Mouse (Mus musculus) limb, embryonic 10.5 days (tissue): Measurements from ENCODE around the gene Nmrk2. TPM values are rescaled to one million over a fixed set of nuclear protein-coding genes. Genes with fewer than 3 reads are reported as not detected.
A peak's percentile ranks its signal among the peaks of the same experiment; 100 is the strongest.

Source experiments
- DNase-seq: peaks from one replicate; pipeline ENCODE4 v3.0.0-alpha.2; 2017; ENCODE audit warnings: low spot score
- H3K27ac ChIP-seq: fragments of 300-500 bp; sonication (generic); 2 replicates; pipeline ENCODE4 v1.5.1; 2016; ENCODE audit warnings: mild to moderate bottlenecking
- H3K27me3 ChIP-seq: fragments of 300-500 bp; sonication (generic); 2 replicates; pipeline ENCODE4 v1.6.1; 2016; ENCODE audit warnings: low read depth, mild to moderate bottlenecking; ENCODE audit not compliant: poor library complexity, severe bottlenecking
- H3K36me3 ChIP-seq: fragments of 300-500 bp; sonication (generic); 2 replicates; pipeline ENCODE4 v1.6.1; 2016; ENCODE audit warnings: mild to moderate bottlenecking, moderate library complexity
- H3K4me1 ChIP-seq: fragments of 300-500 bp; sonication (generic); 2 replicates; pipeline ENCODE4 v1.6.1; 2016
- H3K4me3 ChIP-seq: fragments of 300-500 bp; sonication (generic); 2 replicates; pipeline ENCODE4 v1.5.1; 2016; ENCODE audit warnings: mild to moderate bottlenecking, moderate library complexity
- H3K9me3 ChIP-seq: fragments of 300-500 bp; sonication (generic); replicated peaks from 2 replicates; pipeline ENCODE4 v1.6.1; 2016; ENCODE audit warnings: mild to moderate bottlenecking
- WGBS: fragments of 180-500 bp; shearing (Covaris S2); methylation state at CpG from one replicate; pipeline ENCODE4 v1.1.7; 2016; 5-methylcytosine and 5-hydroxymethylcytosine counted together
- polyA plus RNA-seq: library from polyadenylated mRNA; unstranded; fragments of >200 nt; fragmentation: Nextera tagmentation; extraction: Ambion mirVana; gene quantifications from 2 replicates; pipeline ENCODE4 v1.2.1, GENCODE M21; 2016

The Nmrk2 gene
- polyA plus RNA-seq, 1 experiment from 2014 or later, result not detected

GRCm38 (mm10) chr10:81167200-81168086 is 34.4 kb downstream of the Nmrk2 start, which contains the start of gene Pias4:
TSS of gene Pias4 (minus strand) at chr10:81167923.
- peak within 1 kb of the TSS; percentile 93 for H3K4me3 ChIP-seq
- 1% methylated on average over 64 of the region's 64 CpGs for WGBS
- H3K27me3 ChIP-seq, result no peaks in the 10 kb centered on the region
- no peaks in the 10 kb centered on the region for H3K9me3 ChIP-seq
- peak within 1 kb of the TSS; percentile 90 for H3K27ac ChIP-seq
- H3K36me3 ChIP-seq, result peaks cover 31% of the 10 kb centered on the region
- peaks cover 40% of the 10 kb centered on the region for H3K4me1 ChIP-seq
- peak; percentile 99 for DNase-seq

GRCm38 (mm10) chr10:81165118-81165517 is 36.7 kb downstream of the Nmrk2 start:
- H3K27me3 ChIP-seq, result no peaks in the 10 kb centered on the region
- no peak for DNase-seq
- H3K36me3 ChIP-seq, result peaks cover 54% of the 10 kb centered on the region
- 61% methylated on average over 8 of the region's 8 CpGs for WGBS
- H3K4me3 ChIP-seq, result no peak overlapping the region
- peaks cover 53% of the 10 kb centered on the region for H3K4me1 ChIP-seq
- H3K27ac ChIP-seq, result no peak overlapping the region
- no peaks in the 10 kb centered on the region for H3K9me3 ChIP-seq

- Histone ChIP-seq H3K9me3 (no peaks in the 10 kb centered on the region), H3K27me3 (no peaks in the 10 kb centered on the region), H3K4me3 (0 out of 2 replicates have a peak overlapping the region, but pooled peaks have one; percentile 2), H3K36me3 (peaks cover 81% of the 10 kb centered on the region), H3K27ac (no peak overlapping the region), H3K4me1 (peaks cover 37% of the 10 kb centered on the region)
- DNase-seq, result no peak
- WGBS, result 59% methylated on average over 2 of the region's 2 CpGs
Observed at GRCm38 (mm10) chr10:81162318-81162652, 39.6 kb downstream of the Nmrk2 start.

- DNase-seq, result no peak
- Histone ChIP-seq H3K4me3 (0 out of 2 replicates have a peak overlapping the region, but pooled peaks have one; percentile 2), H3K4me1 (peaks cover 32% of the 10 kb centered on the region), H3K9me3 (no peaks in the 10 kb centered on the region), H3K27ac (no peak overlapping the region), H3K36me3 (peaks cover 86% of the 10 kb centered on the region), H3K27me3 (no peaks in the 10 kb centered on the region)
- 68% methylated on average over 8 of the region's 8 CpGs for WGBS
Observed at GRCm38 (mm10) chr10:81161602-81162317, 40.1 kb downstream of the Nmrk2 start.

- 0 out of 2 replicates have a peak overlapping the region, but pooled peaks have one; percentile 5 for H3K27ac ChIP-seq
- H3K9me3 ChIP-seq, result no peaks in the 10 kb centered on the region
- 86% methylated on average over 6 of the region's 6 CpGs for WGBS
- H3K4me3 ChIP-seq, result no peak overlapping the region
- H3K27me3 ChIP-seq, result no peaks in the 10 kb centered on the region
- H3K4me1 ChIP-seq, result peaks cover 11% of the 10 kb centered on the region
- no peak for DNase-seq
- H3K36me3 ChIP-seq, result peaks cover 85% of the 10 kb centered on the region
Observed at GRCm38 (mm10) chr10:81154736-81155135, 47.1 kb downstream of the Nmrk2 start.

- 93% methylated on average over 12 of the region's 12 CpGs for WGBS
- Histone ChIP-seq H3K27me3 (no peaks in the 10 kb centered on the region), H3K27ac (no peak overlapping the region), H3K36me3 (peaks cover 87% of the 10 kb centered on the region), H3K4me1 (peaks cover 13% of the 10 kb centered on the region), H3K4me3 (no peak overlapping the region), H3K9me3 (no peaks in the 10 kb centered on the region)
- no peak for DNase-seq
Observed at GRCm38 (mm10) chr10:81154313-81154712, 47.5 kb downstream of the Nmrk2 start.

- Histone ChIP-seq H3K4me3 (no peak overlapping the region), H3K4me1 (peaks cover 13% of the 10 kb centered on the region), H3K36me3 (peaks cover 87% of the 10 kb centered on the region), H3K9me3 (no peaks in the 10 kb centered on the region), H3K27me3 (no peaks in the 10 kb centered on the region), H3K27ac (no peak overlapping the region)
- DNase-seq, result no peak
- 81% methylated on average over 12 of the region's 12 CpGs for WGBS
Observed at GRCm38 (mm10) chr10:81152609-81153008, 49.2 kb downstream of the Nmrk2 start.

- H3K9me3 ChIP-seq, result no peaks in the 10 kb centered on the region
- 81% methylated on average over 6 of the region's 6 CpGs for WGBS
- no peaks in the 10 kb centered on the region for H3K27me3 ChIP-seq
- no peak overlapping the region for H3K4me3 ChIP-seq
- H3K36me3 ChIP-seq, result peaks cover 87% of the 10 kb centered on the region
- H3K27ac ChIP-seq, result no peak overlapping the region
- no peak for DNase-seq
- peaks cover 13% of the 10 kb centered on the region for H3K4me1 ChIP-seq
Observed at GRCm38 (mm10) chr10:81151261-81151660, 50.6 kb downstream of the Nmrk2 start.

Other genes starting within 250 kb of the Nmrk2 start
- gene Gng7, start 187.1 kb downstream of the Nmrk2 start, polyA plus RNA-seq, result 4.3 and 4.5 TPM in 2 replicates
- gene Diras1, start 176.4 kb downstream of the Nmrk2 start, polyA plus RNA-seq, result 0.11 and 0.18 TPM in 2 replicates
- 10.9 and 14.7 TPM in 2 replicates for gene Slc39a3, start 164.6 kb downstream of the Nmrk2 start, polyA plus RNA-seq
- 284 and 291 TPM in 2 replicates for gene Sgta, start 141.9 kb downstream of the Nmrk2 start, polyA plus RNA-seq
- gene Thop1, start 132.0 kb downstream of the Nmrk2 start, polyA plus RNA-seq, result 113 and 128 TPM in 2 replicates
- gene Creb3l3, start 103.2 kb downstream of the Nmrk2 start, polyA plus RNA-seq, result 0.58 and 0.66 TPM in 2 replicates
- gene Map2k2, start 96.1 kb downstream of the Nmrk2 start, polyA plus RNA-seq, result 244 and 245 TPM in 2 replicates
- 9.6 and 11.7 TPM in 2 replicates for gene Zbtb7a, start 66.8 kb downstream of the Nmrk2 start, polyA plus RNA-seq
- 73.6 and 73.9 TPM in 2 replicates for gene Pias4, start 34.1 kb downstream of the Nmrk2 start, polyA plus RNA-seq
- 575 and 611 TPM in 2 replicates for gene Eef2, start 25.4 kb downstream of the Nmrk2 start, polyA plus RNA-seq
- 46.5 and 52.0 TPM in 2 replicates for gene Dapk3, start 19.0 kb downstream of the Nmrk2 start, polyA plus RNA-seq
- gene 4930442H23Rik, start 18.2 kb downstream of the Nmrk2 start, polyA plus RNA-seq, result not detected in 2 replicates
- 0.06 TPM in 1 of 2 replicates, not detected in the other for gene Atcay, start 28.8 kb upstream of the Nmrk2 start, polyA plus RNA-seq
- 2.0 and 5.0 TPM in 2 replicates for gene Zfr2, start 31.1 kb upstream of the Nmrk2 start, polyA plus RNA-seq
- 2.1 and 3.0 TPM in 2 replicates for gene Matk, start 50.9 kb upstream of the Nmrk2 start, polyA plus RNA-seq
- 234 and 258 TPM in 2 replicates for gene Mrpl54, start 64.9 kb upstream of the Nmrk2 start, polyA plus RNA-seq
- gene Apba3, start 64.9 kb upstream of the Nmrk2 start, polyA plus RNA-seq, result 56.5 and 57.6 TPM in 2 replicates
- 4.7 and 5.1 TPM in 2 replicates for gene Tjp3, start 89.5 kb upstream of the Nmrk2 start, polyA plus RNA-seq
- gene Pip5k1c, start 90.9 kb upstream of the Nmrk2 start, polyA plus RNA-seq, result 67.0 and 71.3 TPM in 2 replicates
- 62.5 and 67.7 TPM in 2 replicates for gene Cactin, start 119.1 kb upstream of the Nmrk2 start, polyA plus RNA-seq
- gene Tbxa2r, start 126.7 kb upstream of the Nmrk2 start, polyA plus RNA-seq, result 3.2 and 3.6 TPM in 2 replicates
- gene Gipc3, start 141.2 kb upstream of the Nmrk2 start, polyA plus RNA-seq, result 0.09 TPM in 1 of 2 replicates, not detected in the other
- 99.6 and 114 TPM in 2 replicates for gene Hmg20b, start 148.4 kb upstream of the Nmrk2 start, polyA plus RNA-seq
- gene Mfsd12, start 155.4 kb upstream of the Nmrk2 start, polyA plus RNA-seq, result 7.6 and 8.8 TPM in 2 replicates
- gene 4930404N11Rik, start 163.8 kb upstream of the Nmrk2 start, polyA plus RNA-seq, result 0.24 and 0.38 TPM in 2 replicates
- 134 and 148 TPM in 2 replicates for gene Fzr1, start 176.5 kb upstream of the Nmrk2 start, polyA plus RNA-seq
- 101 and 115 TPM in 2 replicates for gene Dohh, start 182.4 kb upstream of the Nmrk2 start, polyA plus RNA-seq
- 3.8 and 4.2 TPM in 2 replicates for gene Gm48551, start 182.4 kb upstream of the Nmrk2 start, polyA plus RNA-seq
- gene Gm48552, start 187.0 kb upstream of the Nmrk2 start, polyA plus RNA-seq, result 1.4 and 1.5 TPM in 2 replicates
- gene Smim24, start 191.0 kb upstream of the Nmrk2 start, polyA plus RNA-seq, result 1.9 and 2.9 TPM in 2 replicates